Mouse (Mus musculus) CH12.LX (cell line): ENCODE data around the gene Mllt3.

Source experiments
- BHLHE40 ChIP-seq: IDR thresholded peaks from 2 replicates; pipeline ENCODE4 v1.6.1; 2011; ENCODE audit warnings: mild to moderate bottlenecking, low read depth, low read length, improper control_type of control experiment
- CTCF ChIP-seq, 2 experiments: IDR thresholded peaks in 1 of 2; conservative IDR thresholded peaks in 1 of 2; 2 replicates each; pipeline ENCODE4 v1.5.1; 2011 to 2012; ENCODE audit warnings: low read depth in 2 of 2, low read length in 2 of 2, improper control_type of control experiment in 1 of 2, inconsistent platforms in 1 of 2, mild to moderate bottlenecking in 1 of 2, moderate library complexity in 1 of 2
- E2F4 ChIP-seq: IDR thresholded peaks from 2 replicates; pipeline ENCODE4 v1.6.1; 2011; ENCODE audit warnings: low read depth, low read length, improper control_type of control experiment; ENCODE audit not compliant: insufficient replicate concordance
- EP300 ChIP-seq: IDR thresholded peaks from 2 replicates; pipeline ENCODE4 v1.6.1; 2011; ENCODE audit warnings: low read length, improper control_type of control experiment
- GABPA ChIP-seq: IDR thresholded peaks from 2 replicates; pipeline ENCODE4 v1.6.1; 2012; ENCODE audit warnings: low read depth, low read length, improper control_type of control experiment, inconsistent platforms; ENCODE audit not compliant: insufficient replicate concordance
- JUND ChIP-seq: conservative IDR thresholded peaks from 2 replicates; pipeline ENCODE4 v1.6.1; 2011; ENCODE audit warnings: low read depth, low read length, improper control_type of control experiment
- RAD21 ChIP-seq: IDR thresholded peaks from 2 replicates; pipeline ENCODE4 v1.6.1; 2011; ENCODE audit warnings: low read depth, mild to moderate bottlenecking, low read length, improper control_type of control experiment, moderate library complexity

DNA sequence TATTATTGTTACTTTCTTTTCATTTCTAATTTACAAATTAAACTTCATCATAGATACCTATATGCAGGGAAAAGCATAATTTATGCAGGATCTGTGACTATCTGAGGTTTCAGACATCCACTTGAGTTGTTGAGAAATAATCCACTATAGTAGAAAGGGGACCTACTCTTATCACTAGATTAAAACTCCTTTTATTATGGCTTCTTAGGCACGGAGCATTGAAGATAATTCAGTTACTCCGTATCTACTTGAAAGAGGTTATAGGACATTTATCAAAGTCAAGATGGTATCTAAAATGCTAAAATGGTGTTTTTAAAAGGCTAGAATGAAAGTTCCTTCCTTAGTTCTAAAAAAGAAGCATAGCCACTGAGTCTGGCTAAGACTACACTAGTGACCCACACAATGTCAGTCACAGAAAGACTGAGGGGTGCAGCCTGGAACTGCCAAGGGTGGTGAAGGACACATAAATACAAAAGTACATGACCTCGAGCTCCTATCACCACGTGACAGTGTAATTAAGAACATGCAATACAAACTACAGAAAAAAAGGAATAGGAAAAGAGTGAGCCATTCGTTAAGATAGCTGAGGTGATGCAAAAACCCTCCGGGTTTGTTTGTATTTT is 127.9 kb downstream of the Mllt3 start:
- TF ChIP-seq EP300 (no peak), JUND (no peak), GABPA (no peak), CTCF (conservative IDR thresholded peaks at IDR 0.05 in 1 of 2, IDR thresholded peaks at IDR 0.05 in 1 of 2; ENCODE audit: low read depth in 2 of 2, low read length in 2 of 2) (no peak), BHLHE40 (no peak), RAD21 (no peak), E2F4 (no peak)
